Mouse (Mus musculus) urinary bladder, postnatal 10 days (tissue): ENCODE measurements around the gene Polg.

Experiments
- DNase-seq: peaks from one replicate; pipeline ENCODE4 v3.0.0; 2022; ENCODE audit warnings: low spot score

The Polg gene

GRCm38 (mm10) chr7:79465461-79466044 is 609 bp downstream of the Polg start:
- no peak for DNase-seq

GRCm38 (mm10) chr7:79464776-79465420 is 1.3 kb downstream of the Polg start:
- no peak for DNase-seq

DNA sequence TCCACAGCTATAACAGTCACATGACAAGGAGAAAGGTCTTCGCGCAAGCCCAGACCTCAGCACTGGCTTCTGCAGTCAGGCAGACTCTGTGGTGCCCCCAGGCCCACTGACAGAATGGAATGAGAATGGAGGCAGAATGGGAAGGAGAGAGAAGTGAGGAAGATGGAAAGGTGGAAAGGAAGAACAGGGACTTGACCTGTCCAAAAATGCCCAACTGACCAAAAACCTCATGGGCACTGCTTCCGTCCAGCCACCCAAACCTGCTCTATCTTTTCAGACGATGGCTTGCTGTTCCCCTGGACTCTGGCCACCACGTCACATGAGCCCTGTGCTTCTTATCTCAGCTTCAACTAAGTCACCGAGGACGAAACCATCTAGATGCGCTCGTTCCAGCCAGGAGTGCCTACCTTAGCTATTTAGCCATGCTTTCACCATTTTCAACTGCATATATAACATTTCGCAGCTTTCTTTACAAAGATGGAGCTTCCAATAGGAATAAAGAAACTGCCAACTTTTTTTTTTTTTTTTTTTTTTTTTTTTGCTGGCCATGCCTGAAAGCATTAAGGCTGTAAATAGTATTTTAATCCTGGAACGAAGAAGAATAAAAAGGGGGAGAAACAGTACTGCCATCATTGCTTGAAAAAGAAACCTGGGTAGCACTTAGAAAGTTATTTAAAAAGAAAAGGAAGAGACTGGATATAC is 2.6 kb downstream of the Polg start:
- no peak for DNase-seq

DNA sequence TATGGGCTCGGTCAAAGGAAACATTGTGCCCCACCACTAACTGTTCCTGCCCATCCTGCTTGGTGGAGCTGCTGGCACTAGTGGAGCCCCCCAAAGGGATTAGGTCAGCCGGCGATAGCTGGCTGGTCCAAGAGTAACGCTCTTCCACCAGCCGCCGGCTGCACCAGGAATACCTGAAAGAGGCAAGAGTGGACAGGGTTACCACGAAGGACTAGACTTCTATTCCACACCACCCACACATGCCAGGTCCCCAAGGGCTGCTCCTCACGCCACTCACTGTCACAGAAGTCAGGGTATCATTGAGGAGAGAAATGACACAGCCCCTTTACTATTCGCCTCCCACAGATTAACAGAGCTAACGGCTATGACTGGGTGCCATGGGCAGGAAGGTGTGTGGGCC is 4.4 kb downstream of the Polg start:
- no peak for DNase-seq

GRCm38 (mm10) chr7:79447486-79447885 is 18.7 kb downstream of the Polg start:
- DNase-seq, result no peak

DNA sequence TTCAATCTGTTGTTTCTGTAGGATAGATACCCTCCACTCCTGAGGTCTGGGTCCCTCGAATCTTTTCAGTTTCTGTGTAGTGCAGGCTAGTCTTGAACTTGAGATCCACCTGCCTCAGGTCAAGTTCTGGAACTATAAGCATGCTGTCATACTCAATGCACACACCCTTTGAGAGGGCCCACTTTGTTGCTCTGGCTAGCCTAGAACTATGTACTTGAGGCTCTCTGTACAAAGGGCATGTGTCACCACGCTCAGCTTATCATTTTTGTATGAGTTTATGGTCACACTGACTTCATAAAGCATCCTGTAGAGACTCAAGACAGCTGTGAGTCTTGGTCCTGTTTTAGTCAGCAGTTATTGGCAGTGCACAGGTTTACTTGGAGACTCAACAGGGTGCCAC is 19.1 kb downstream of the Polg start:
- no peak for DNase-seq

- DNase-seq, result no peak
These were observed 26.1 kb downstream of the Polg start for GRCm38 (mm10) chr7:79440035-79440434.

DNA sequence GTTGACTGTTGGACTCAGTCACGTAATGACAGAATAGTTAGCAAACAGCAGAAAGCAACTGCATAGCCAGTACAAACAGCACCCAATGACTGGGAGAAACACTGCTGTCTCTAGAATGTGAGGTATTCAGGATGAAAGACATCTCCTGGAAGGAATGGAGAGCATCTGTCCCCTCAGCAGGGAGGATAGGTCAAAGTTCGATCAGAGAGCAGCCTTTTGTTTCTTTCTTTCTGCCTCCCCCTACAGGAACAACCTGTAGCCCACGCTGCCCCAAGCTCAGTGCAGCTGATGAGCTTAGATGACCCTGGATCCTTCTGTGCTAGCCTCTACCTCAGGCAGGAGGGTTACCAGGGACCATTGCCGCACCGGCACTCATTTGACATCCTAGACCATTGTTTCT is 37.9 kb downstream of the Polg start:
- DNase-seq, result no peak

DNA sequence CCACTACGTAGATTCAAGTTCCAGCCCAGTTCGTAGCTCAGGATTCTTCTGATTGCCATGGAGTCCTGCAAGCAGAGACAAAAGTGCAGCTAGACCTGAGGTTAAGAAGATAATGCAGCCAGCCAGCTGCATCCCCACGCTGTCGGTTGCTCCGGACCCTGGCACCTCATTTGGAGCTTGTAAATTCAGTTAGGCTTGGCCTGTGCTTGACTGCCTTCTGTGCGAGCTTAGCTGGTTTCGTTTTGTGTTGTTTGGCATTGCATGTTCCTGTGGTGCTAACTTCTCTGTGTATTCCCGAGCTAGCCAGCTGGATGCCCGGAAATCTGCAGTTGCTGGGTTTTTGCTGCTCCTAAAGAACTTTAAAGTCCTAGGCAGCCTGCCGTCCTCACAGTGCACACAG is 40.4 kb downstream of the Polg start:
- DNase-seq, result no peak

GRCm38 (mm10) chr7:79422876-79423275 is 43.3 kb downstream of the Polg start:
- no peak for DNase-seq

DNA sequence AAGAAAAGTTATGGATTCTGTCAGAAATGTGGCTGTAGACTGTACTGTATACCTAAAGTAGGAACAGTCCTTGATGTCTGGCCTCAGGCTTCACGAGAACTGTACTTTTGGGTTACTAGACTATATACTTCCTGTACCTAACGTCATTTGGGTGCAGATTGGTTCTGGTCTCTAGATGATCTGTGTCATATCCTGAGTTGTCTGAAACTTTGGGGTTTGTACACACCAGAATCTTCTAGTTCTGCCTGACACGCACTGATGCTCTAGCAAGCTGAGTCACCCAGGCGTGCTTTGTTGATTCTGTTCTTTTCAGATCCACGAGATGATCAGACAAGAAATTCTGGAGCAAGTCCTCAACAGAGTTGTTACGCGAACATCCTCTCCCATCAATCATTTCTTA is 46.2 kb downstream of the Polg start:
- DNase-seq, result no peak

GRCm38 (mm10) chr7:79414449-79415375 is 51.5 kb downstream of the Polg start:
- DNase-seq, result no peak

DNA sequence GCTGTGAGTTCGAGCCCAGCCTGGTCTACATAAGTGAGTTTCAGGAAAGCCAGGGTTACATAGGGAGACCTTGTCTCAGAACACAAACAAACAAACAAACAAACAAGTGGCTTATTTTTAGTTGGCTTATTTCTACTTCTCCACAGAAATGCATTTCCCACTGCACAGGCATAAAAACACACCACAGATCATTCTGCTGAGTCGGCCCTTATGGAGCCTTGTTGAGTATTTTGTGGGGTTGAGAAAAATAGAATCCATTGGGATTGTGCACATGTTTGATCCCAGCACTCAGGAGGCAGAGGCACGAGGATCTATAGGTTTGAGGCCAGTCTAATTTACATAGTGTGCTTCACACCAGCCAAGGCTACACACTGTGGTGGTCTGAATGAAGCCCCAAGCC is 65.9 kb downstream of the Polg start:
- DNase-seq, result no peak

- DNase-seq, result no peak
These were observed 67.2 kb downstream of the Polg start for GRCm38 (mm10) chr7:79398971-79399370.

- DNase-seq, result no peak
These were observed 67.7 kb downstream of the Polg start for GRCm38 (mm10) chr7:79398426-79398825.

- DNase-seq, result no peak
These were observed 68.7 kb downstream of the Polg start for GRCm38 (mm10) chr7:79397446-79397963.
